Mouse (Mus musculus) MEL (cell line): ENCODE results near the gene Fbxl12. TPM values are rescaled to one million over a fixed set of nuclear protein-coding genes. Genes with fewer than 3 reads are reported as not detected.

Source experiments
- DNase-seq: peaks from one replicate; pipeline ENCODE4 v3.0.0; 2011; ENCODE audit warnings: low read depth, low spot score
- H3K27ac ChIP-seq: 2 replicates; pipeline ENCODE4 v1.5.1; 2012; ENCODE audit warnings: low read depth, mild to moderate bottlenecking, control low read depth, low read length, moderate library complexity; ENCODE audit not compliant: control insufficient read depth
- H3K27me3 ChIP-seq, 2 experiments: fragments of 150-350 bp in 1 of 2; sonication (generic) in 1 of 2; 2 replicates each; pipeline ENCODE4 v1.6.1; 2012; ENCODE audit warnings: low read length in 2 of 2, mild to moderate bottlenecking in 2 of 2, improper control_type of control experiment in 1 of 2, moderate library complexity in 1 of 2; ENCODE audit not compliant: insufficient read depth in 2 of 2, control insufficient read depth in 1 of 2
- H3K36me3 ChIP-seq, 2 experiments: 2 replicates each; pipeline ENCODE4 v1.6.1; 2012 to 2014; ENCODE audit warnings: low read length in 2 of 2, improper control_type of control experiment in 1 of 2, inconsistent platforms in 1 of 2, mild to moderate bottlenecking in 1 of 2; ENCODE audit not compliant: insufficient read depth in 2 of 2, control insufficient read depth in 1 of 2
- H3K4me1 ChIP-seq, 2 experiments: fragments of 150-350 bp in 1 of 2; sonication (generic) in 1 of 2; 2 replicates each; pipeline ENCODE4 v1.6.1; 2012; ENCODE audit warnings: low read length in 2 of 2, improper control_type of control experiment in 1 of 2, mild to moderate bottlenecking in 1 of 2; ENCODE audit not compliant: insufficient read depth in 2 of 2, control insufficient read depth in 1 of 2
- H3K4me3 ChIP-seq, 2 experiments: fragments of 150-350 bp in 1 of 2; sonication (generic) in 1 of 2; 2 replicates each; pipeline ENCODE4 v1.5.1; 2012; ENCODE audit warnings: low read depth in 2 of 2, low read length in 2 of 2, mild to moderate bottlenecking in 2 of 2, moderate library complexity in 2 of 2, control low read depth in 1 of 2, improper control_type of control experiment in 1 of 2; ENCODE audit not compliant: control insufficient read depth in 1 of 2, insufficient read depth in 1 of 2
- H3K79me2 ChIP-seq: 2 replicates; pipeline ENCODE4 v1.6.1; 2012; ENCODE audit warnings: mild to moderate bottlenecking, low read length, moderate library complexity; ENCODE audit not compliant: control insufficient read depth, poor library complexity, insufficient read depth
- H3K9ac ChIP-seq: 2 replicates; pipeline ENCODE4 v1.6.1; 2012; ENCODE audit warnings: low read depth, mild to moderate bottlenecking, control low read depth, low read length, moderate library complexity; ENCODE audit not compliant: control insufficient read depth, poor library complexity, severe bottlenecking
- H3K9me3 ChIP-seq: fragments of 150-350 bp; sonication (generic); replicated peaks from 2 replicates; pipeline ENCODE4 v1.6.1; 2012; ENCODE audit warnings: mild to moderate bottlenecking, low read length, improper control_type of control experiment, moderate library complexity; ENCODE audit not compliant: insufficient read depth
- CTCF ChIP-seq, 3 experiments: IDR thresholded peaks in 2 of 3; conservative IDR thresholded peaks in 1 of 3; 2 replicates each; pipeline ENCODE4 v1.5.1; 2011 to 2012; ENCODE audit warnings: low read length in 3 of 3, low read depth in 2 of 3, mild to moderate bottlenecking in 2 of 3, improper control_type of control experiment in 1 of 3, inconsistent platforms in 1 of 3, mixed read lengths in 1 of 3, moderate library complexity in 1 of 3; ENCODE audit not compliant: control insufficient read depth in 1 of 3, insufficient read depth in 1 of 3, poor library complexity in 1 of 3, severe bottlenecking in 1 of 3
- ELF1 ChIP-seq: IDR thresholded peaks from 2 replicates; pipeline ENCODE4 v1.6.1; 2014; ENCODE audit warnings: low read depth, mild to moderate bottlenecking, inconsistent platforms, low read length, improper control_type of control experiment, moderate library complexity
- ETS1 ChIP-seq: IDR thresholded peaks from 2 replicates; pipeline ENCODE4 v1.6.1; 2012; ENCODE audit warnings: low read depth, mild to moderate bottlenecking, inconsistent platforms, low read length, improper control_type of control experiment, moderate library complexity
- MYC ChIP-seq: IDR thresholded peaks from 2 replicates; pipeline ENCODE4 v1.6.1; 2011; ENCODE audit warnings: low read depth, mild to moderate bottlenecking, low read length, improper control_type of control experiment, moderate library complexity
- POLR2A ChIP-seq, 2 experiments: IDR thresholded peaks; 2 replicates each; pipeline ENCODE4 v1.6.1; 2011 to 2012; ENCODE audit warnings: low read length in 2 of 2, mild to moderate bottlenecking in 2 of 2, control low read depth in 1 of 2, improper control_type of control experiment in 1 of 2, low read depth in 1 of 2, moderate library complexity in 1 of 2; ENCODE audit not compliant: control insufficient read depth in 1 of 2, insufficient read depth in 1 of 2, poor library complexity in 1 of 2
- RAD21 ChIP-seq: IDR thresholded peaks from 2 replicates; pipeline ENCODE4 v1.6.1; 2011; ENCODE audit warnings: mild to moderate bottlenecking, low read depth, low read length, improper control_type of control experiment
- RCOR1 ChIP-seq: IDR thresholded peaks from 2 replicates; pipeline ENCODE4 v1.6.1; 2012; ENCODE audit warnings: low read depth, mild to moderate bottlenecking, inconsistent platforms, low read length, improper control_type of control experiment
- SMC3 ChIP-seq: IDR thresholded peaks from 2 replicates; pipeline ENCODE4 v1.6.1; 2011; ENCODE audit warnings: low read depth, low read length, improper control_type of control experiment
- TCF12 ChIP-seq: IDR thresholded peaks from 2 replicates; pipeline ENCODE4 v1.6.1; 2014; ENCODE audit warnings: low read depth, mild to moderate bottlenecking, inconsistent platforms, low read length, improper control_type of control experiment, moderate library complexity
- ZC3H11A ChIP-seq: IDR thresholded peaks from 2 replicates; pipeline ENCODE4 v1.6.1; 2012; ENCODE audit warnings: low read depth, mild to moderate bottlenecking, inconsistent platforms, low read length, improper control_type of control experiment
- ZNF384 ChIP-seq: IDR thresholded peaks from 2 replicates; pipeline ENCODE4 v1.6.1; 2012; ENCODE audit warnings: low read depth, mild to moderate bottlenecking, inconsistent platforms, low read length, improper control_type of control experiment
- polyA plus RNA-seq, 2 experiments: library from polyadenylated mRNA; stranded (reverse) in 1 of 2; unstranded in 1 of 2; fragments of >175 nt in 1 of 2; fragments of >200 nt in 1 of 2; gene quantifications; 2 replicates each; pipeline versions ENCODE4 v1.2.1 to v1.2.4; 2012; ENCODE audit warnings: low replicate concordance in 2 of 2, low read depth in 1 of 2; ENCODE audit not compliant: insufficient read length in 2 of 2, insufficient read depth in 1 of 2, missing spikeins in 1 of 2
- total RNA-seq: library from RNA; depleted of rRNA; stranded (reverse); fragments of 300-350 nt; gene quantifications from 2 replicates; pipeline ENCODE4 v1.2.3, GENCODE M21; 2012

Gene Fbxl12
- total and polyA plus RNA-seq, 3 experiments: 16.4 to 44.0 TPM; not detected in 1

GRCm38 (mm10) chr9:20662874-20663273 is 18.3 kb upstream of the Fbxl12 start:
- Histone ChIP-seq H3K27ac (no peak overlapping the region), H3K27me3 (no peaks in the 10 kb centered on the region), H3K9ac (no peak overlapping the region), H3K4me3 (no peak overlapping the region), H3K79me2 (peaks cover 12% of the 10 kb centered on the region; the same call in 1 of the 2 replicates), H3K36me3 (peaks cover 18 to 31% of the 10 kb centered on the region in 2 experiments), H3K4me1 (peaks cover 5 to 22% of the 10 kb centered on the region in 2 experiments), H3K9me3 (no peaks in the 10 kb centered on the region)
- no peak for DNase-seq
- TF ChIP-seq MYC (no peak), ZC3H11A (no peak)

- Histone ChIP-seq H3K36me3 (peaks cover 18 to 32% of the 10 kb centered on the region in 2 experiments), H3K79me2 (peaks cover 17% of the 10 kb centered on the region; the same call in 1 of the 2 replicates), H3K9me3 (no peaks in the 10 kb centered on the region), H3K4me3 (no peak overlapping the region), H3K27ac (no peak overlapping the region), H3K4me1 (peaks cover 5 to 22% of the 10 kb centered on the region in 2 experiments), H3K9ac (no peak overlapping the region), H3K27me3 (no peaks in the 10 kb centered on the region)
- peak; percentile 86 for DNase-seq
- TF ChIP-seq ELF1: peak; percentile 50; the same call in 1 of the 2 replicates
- TF ChIP-seq ETS1: no peak
- TF ChIP-seq SMC3: peak; percentile 83
- peak in 2 of 3 experiments; percentile 94 to 99; a peak in 4 of 6 replicates for TF ChIP-seq CTCF (IDR thresholded peaks at IDR 0.05 in 2 of 3, conservative IDR thresholded peaks at IDR 0.05 in 1 of 3; ENCODE audit: control insufficient read depth in 1 of 3, insufficient read depth in 1 of 3, low read depth in 2 of 3, low read length in 3 of 3, poor library complexity in 1 of 3, severe bottlenecking in 1 of 3)
- peak; percentile 53; the same call in 1 of the 2 replicates for TF ChIP-seq ZC3H11A
- TF ChIP-seq TCF12: no peak
- peak; percentile 66 for TF ChIP-seq RAD21
- peak; percentile 48 for TF ChIP-seq ZNF384
Observed at GRCm38 (mm10) chr9:20662325-20662724, 17.8 kb upstream of the Fbxl12 start.

GRCm38 (mm10) chr9:20657546-20657945 is 13.0 kb upstream of the Fbxl12 start:
- no peak for DNase-seq
- no peak overlapping the region for H3K9ac ChIP-seq
- no peaks in the 10 kb centered on the region for H3K9me3 ChIP-seq
- peaks cover 6 to 17% of the 10 kb centered on the region in 2 experiments for H3K4me1 ChIP-seq
- peaks cover 25 to 54% of the 10 kb centered on the region in 2 experiments for H3K36me3 ChIP-seq
- no peak overlapping the region for H3K27ac ChIP-seq
- peaks cover 64% of the 10 kb centered on the region for H3K79me2 ChIP-seq
- H3K4me3 ChIP-seq: no peak overlapping the region
- H3K27me3 ChIP-seq: no peaks in the 10 kb centered on the region
- no peak for TF ChIP-seq RCOR1
- TF ChIP-seq POLR2A (IDR thresholded peaks at IDR 0.05; ENCODE audit: control insufficient read depth in 1 of 2, insufficient read depth in 1 of 2, low read depth in 1 of 2, low read length in 2 of 2, poor library complexity in 1 of 2): 0 out of 4 replicates have a peak, but pooled peaks of 1 of the 2 experiments have one; percentile 16
